In genomic region chr7:4795767-4796433, GRCm38 (mm10) we compare ENCODE assay signal across 10 mouse cellular contexts. TPM values are rescaled to one million over a fixed set of nuclear protein-coding genes. Genes with fewer than 3 reads are reported as not detected.
DNase-seq lines count a peak whose midpoint lies in the region; ATAC-seq lines count a peak whose summit lies in the region.
"Had no signal": no experiment of that assay in that cellular context is flagged by ENCODE, and none has a peak within 500 bp of the region (broad histone marks: within the 10 kb centered on the region; RNA-seq: fewer than 3 reads in every experiment).

No protein-coding gene starts in this region.

- no peak overlapping the region for H3K27ac ChIP-seq in limb, embryonic 13.5 days
- H3K27ac ChIP-seq in limb, embryonic 10.5 days = no peak overlapping the region

- peaks cover 13% of the 10 kb centered on the region for H3K4me1 ChIP-seq in limb, embryonic 13.5 days
- peaks cover 10% of the 10 kb centered on the region for H3K4me1 ChIP-seq in limb, embryonic 10.5 days

- H3K27me3 ChIP-seq in limb, embryonic 13.5 days = 0 out of 2 replicates have a peak, but pooled peaks cover 1% of the 10 kb centered on the region
- H3K27me3 ChIP-seq in limb, embryonic 10.5 days (ENCODE audit: low read depth, poor library complexity, severe bottlenecking) = 0 out of 2 replicates have a peak, but pooled peaks cover under 1% of the 10 kb centered on the region
- H3K27me3 ChIP-seq: megakaryocyte, embryonic 14.5 days had no signal

- intact Hi-C loops in heart, postnatal 10 days (cut with DNase I) = loop anchor here (2.0 kb wide), 1 partner anchor 239 kb away; no protein-coding TSS in a partner anchor

- 69% methylated on average over 7 of the region's 7 CpGs for WGBS in limb, embryonic 13.5 days
- 82% methylated on average over 7 of the region's 7 CpGs for WGBS in limb, embryonic 10.5 days

- ATAC-seq in limb, embryonic 13.5 days (ENCODE audit: low FRiP score, low read depth) = peak; percentile 33; the same call in 1 of the 2 replicates
- peak; percentile 30 for ATAC-seq in megakaryocyte progenitor cell, adult 5-6 weeks (replicated peaks; ENCODE audit: poor library complexity)

- H3K36me3 ChIP-seq in limb, embryonic 13.5 days = peaks cover 42% of the 10 kb centered on the region
- peaks cover 49% of the 10 kb centered on the region for H3K36me3 ChIP-seq in limb, embryonic 10.5 days

- no peak overlapping the region for H3K4me2 ChIP-seq in limb, embryonic 13.5 days (replicated peaks)

- no peaks in the 10 kb centered on the region for H3K9me3 ChIP-seq in limb, embryonic 13.5 days
- H3K9me3 ChIP-seq in limb, embryonic 10.5 days (replicated peaks) = no peaks in the 10 kb centered on the region
- H3K9me3 ChIP-seq: megakaryocyte, embryonic 14.5 days had no signal

- no peak overlapping the region for H3K4me3 ChIP-seq in limb, embryonic 13.5 days
- H3K4me3 ChIP-seq in limb, embryonic 10.5 days = no peak overlapping the region
- H3K4me3 ChIP-seq: megakaryocyte, embryonic 14.5 days had no signal

- H3K9ac ChIP-seq in limb, embryonic 13.5 days = no peak overlapping the region

- peak; percentile 31 for DNase-seq in adrenal gland, adult 2 months
- no peak for DNase-seq in adrenal gland, adult 18-20 months (ENCODE audit: low spot score in 2 of 2)
- DNase-seq in limb, embryonic 10.5 days (ENCODE audit: low spot score) = no peak
- DNase-seq in brain, adult 2 months (ENCODE audit: low read depth, low spot score) = peak; percentile 82
- peak; percentile 32 to 42 for DNase-seq in heart, postnatal 10 days
- DNase-seq in ovary, postnatal 14 days (ENCODE audit: low spot score) = no peak

RNA-seq across cellular contexts. Expression of gene Rpl28, which starts 3.2 kb away (rescaled TPM):
- 1,000 to 10,000 TPM in 1 of 2 experiments, 100 to 1,000 TPM in 1; 958 to 1,234 TPM for total RNA-seq in adrenal gland, adult 2 months (2021)
- polyA plus RNA-seq in adrenal gland, adult 2 months (2012; rRNA removed) = 237 and 255 TPM in 2 replicates
- 100 to 1,000 TPM; 849 to 923 TPM for total RNA-seq in adrenal gland, adult 18-20 months (2021)
- polyA plus RNA-seq in limb, embryonic 13.5 days (2015; fragmentation: Nextera tagmentation; extraction: Ambion mirVana) = 290 and 292 TPM in 2 replicates
- polyA plus RNA-seq in limb, embryonic 10.5 days (2016; fragmentation: Nextera tagmentation; extraction: Ambion mirVana) = 396 and 427 TPM in 2 replicates
- total RNA-seq in heart, postnatal 10 days (2021) = 100 to 1,000 TPM; 630 to 679 TPM
- total RNA-seq in megakaryocyte progenitor cell, adult 5-6 weeks (2015) = 1,898 and 2,111 TPM in 2 replicates
- total RNA-seq in megakaryocyte progenitor cell, adult 5-6 weeks (2017) = 686 and 710 TPM in 2 replicates

RNA-seq across cellular contexts. Expression of gene Tmem238, which starts 6.4 kb away (rescaled TPM):
- 10 to 100 TPM; 10.2 to 10.8 TPM for total RNA-seq in adrenal gland, adult 2 months (2021)
- polyA plus RNA-seq in adrenal gland, adult 2 months (2012; rRNA removed) = 144 and 180 TPM in 2 replicates
- 10 to 100 TPM in 1 of 2 experiments, 1 to 10 TPM in 1; 6.5 to 12.1 TPM for total RNA-seq in adrenal gland, adult 18-20 months (2021)
- 7.3 and 7.9 TPM in 2 replicates for polyA plus RNA-seq in limb, embryonic 13.5 days (2015; fragmentation: Nextera tagmentation; extraction: Ambion mirVana)
- polyA plus RNA-seq in limb, embryonic 10.5 days (2016; fragmentation: Nextera tagmentation; extraction: Ambion mirVana) = 4.8 and 5.8 TPM in 2 replicates
- total RNA-seq in heart, postnatal 10 days (2021) = 1 to 10 TPM; 3.7 to 4.2 TPM
- 6.2 and 10.5 TPM in 2 replicates for total RNA-seq in megakaryocyte progenitor cell, adult 5-6 weeks (2015)
- 5.4 and 5.5 TPM in 2 replicates for total RNA-seq in megakaryocyte progenitor cell, adult 5-6 weeks (2017)

RNA-seq across cellular contexts. Expression of gene Tmem190, which starts 13.2 kb away (rescaled TPM):
- not detected for total RNA-seq in adrenal gland, adult 2 months (2021)
- polyA plus RNA-seq in adrenal gland, adult 2 months (2012; rRNA removed) = not detected in 2 replicates
- total RNA-seq in adrenal gland, adult 18-20 months (2021) = not detected
- not detected in 2 replicates for polyA plus RNA-seq in limb, embryonic 13.5 days (2015; fragmentation: Nextera tagmentation; extraction: Ambion mirVana)
- polyA plus RNA-seq in limb, embryonic 10.5 days (2016; fragmentation: Nextera tagmentation; extraction: Ambion mirVana) = not detected in 2 replicates
- not detected for total RNA-seq in heart, postnatal 10 days (2021)
- not detected in 2 replicates for total RNA-seq in megakaryocyte progenitor cell, adult 5-6 weeks (2015)
- total RNA-seq in megakaryocyte progenitor cell, adult 5-6 weeks (2017) = not detected in 2 replicates
- polyA plus RNA-seq: frontal cortex, adult 2 months had no signal

RNA-seq across cellular contexts. Expression of gene Il11, which starts 13.2 kb away (rescaled TPM):
- total RNA-seq in adrenal gland, adult 2 months (2021) = under 1 TPM in 1 of 2 experiments, not detected in 1; 0.48 TPM
- polyA plus RNA-seq in adrenal gland, adult 2 months (2012; rRNA removed) = 0.54 and 0.71 TPM in 2 replicates
- total RNA-seq in adrenal gland, adult 18-20 months (2021) = under 1 TPM; 0.17 to 0.51 TPM
- polyA plus RNA-seq in limb, embryonic 13.5 days (2015; fragmentation: Nextera tagmentation; extraction: Ambion mirVana) = 0.26 and 0.39 TPM in 2 replicates
- polyA plus RNA-seq in limb, embryonic 10.5 days (2016; fragmentation: Nextera tagmentation; extraction: Ambion mirVana) = 0.09 TPM in 1 of 2 replicates, not detected in the other
- total RNA-seq in heart, postnatal 10 days (2021) = not detected
- 0.17 TPM in 1 of 2 replicates, not detected in the other for total RNA-seq in megakaryocyte progenitor cell, adult 5-6 weeks (2015)
- not detected in 2 replicates for total RNA-seq in megakaryocyte progenitor cell, adult 5-6 weeks (2017)

RNA-seq across cellular contexts. Expression of gene Ube2s, which starts 16.5 kb away (rescaled TPM):
- total RNA-seq in adrenal gland, adult 2 months (2021) = 100 to 1,000 TPM in 1 of 2 experiments, 10 to 100 TPM in 1; 98.1 to 140 TPM
- 148 and 156 TPM in 2 replicates for polyA plus RNA-seq in adrenal gland, adult 2 months (2012; rRNA removed)
- total RNA-seq in adrenal gland, adult 18-20 months (2021) = 100 to 1,000 TPM; 119 to 128 TPM
- 328 and 349 TPM in 2 replicates for polyA plus RNA-seq in limb, embryonic 13.5 days (2015; fragmentation: Nextera tagmentation; extraction: Ambion mirVana)
- polyA plus RNA-seq in limb, embryonic 10.5 days (2016; fragmentation: Nextera tagmentation; extraction: Ambion mirVana) = 500 and 550 TPM in 2 replicates
- total RNA-seq in heart, postnatal 10 days (2021) = 100 to 1,000 TPM; 149 to 152 TPM
- 280 and 341 TPM in 2 replicates for total RNA-seq in megakaryocyte progenitor cell, adult 5-6 weeks (2015)
- total RNA-seq in megakaryocyte progenitor cell, adult 5-6 weeks (2017) = 169 and 190 TPM in 2 replicates

Comparison
In these comparisons a context has a peak if more than half of its experiments do, and no peak if none do; other contexts are left out.
1. DNase-seq: peak in adrenal gland, adult 2 months (single experiment), brain, adult 2 months (single experiment) and heart, postnatal 10 days (2 of 2); none in adrenal gland, adult 18-20 months (0 of 2), limb, embryonic 10.5 days (single experiment) and ovary, postnatal 14 days (single experiment).